In genomic region chr1:153308179-153308914, GRCm38 (mm10) we compare ENCODE assay signal across 9 mouse cellular contexts. TPM values are rescaled to one million over a fixed set of nuclear protein-coding genes. Genes with fewer than 3 reads are reported as not detected.
DNase-seq lines count a peak whose midpoint lies in the region; ATAC-seq and TF ChIP-seq lines count a peak whose summit lies in the region.
"Had no signal": no experiment of that assay in that cellular context is flagged by ENCODE, and none has a peak within 500 bp of the region (broad histone marks: within the 10 kb centered on the region; RNA-seq: fewer than 3 reads in every experiment).

No protein-coding gene starts in this region.

- no peaks in the 10 kb centered on the region for H3K36me3 ChIP-seq in lung, embryonic 14.5 days (ENCODE audit: insufficient read depth)
- H3K36me3 ChIP-seq in embryonic facial prominence, embryonic 10.5 days (replicated peaks) = 0 out of 2 replicates have a peak, but pooled peaks cover under 1% of the 10 kb centered on the region
- 0 out of 2 replicates have a peak, but pooled peaks cover 2% of the 10 kb centered on the region for H3K36me3 ChIP-seq in heart, embryonic 10.5 days
- H3K36me3 ChIP-seq in kidney, postnatal 0 days (ENCODE audit: insufficient read depth, low read length) = no peaks in the 10 kb centered on the region
- H3K36me3 ChIP-seq in stomach, postnatal 0 days (ENCODE audit: control insufficient read depth, insufficient read depth, low read length) = no peaks in the 10 kb centered on the region

- no peak for TF ChIP-seq POLR2A in lung, adult 2 months (IDR thresholded peaks at IDR 0.05; ENCODE audit: borderline replicate concordance, extremely low read depth, low read depth, low read length)

- DNase-seq in lung, embryonic 14.5 days = peak; percentile 80
- DNase-seq in lung, adult 2 months = no peak
- peak; percentile 16 for DNase-seq in embryonic facial prominence, embryonic 10.5 days (ENCODE audit: low spot score)
- no peak for DNase-seq in heart, embryonic 10.5 days (ENCODE audit: low spot score)
- no peak for DNase-seq in kidney, postnatal 0 days (ENCODE audit: low spot score)
- DNase-seq in lung, postnatal 14 days = peak; percentile 30
- DNase-seq in stomach, postnatal 0 days (ENCODE audit: low spot score) = peak; percentile 38
- no peak for DNase-seq in spleen, postnatal 14 days (ENCODE audit: low spot score in 2 of 2)

- peak; percentile 61 for ATAC-seq in lung, embryonic 14.5 days (ENCODE audit: insufficient read depth)
- ATAC-seq in kidney, postnatal 0 days (replicated peaks; ENCODE audit: low FRiP score, low read depth) = 0 out of 2 replicates have a peak, but pooled peaks have one; percentile 21
- ATAC-seq in stomach, postnatal 0 days (ENCODE audit: low FRiP score, low TSS enrichment) = peak; percentile 46; the same call in 1 of the 2 replicates
- ATAC-seq: Patski had no signal

- H3K9ac ChIP-seq in lung, embryonic 14.5 days = no peak overlapping the region
- H3K9ac ChIP-seq in kidney, postnatal 0 days (ENCODE audit: low read depth, low read length) = 0 out of 2 replicates have a peak overlapping the region, but pooled peaks have one; percentile 9
- no peak overlapping the region; the same call in none of the 2 replicates for H3K9ac ChIP-seq in stomach, postnatal 0 days (ENCODE audit: low read length)

- H3K27ac ChIP-seq in lung, embryonic 14.5 days (ENCODE audit: low read depth) = peak overlapping the region; percentile 81
- H3K27ac ChIP-seq in embryonic facial prominence, embryonic 10.5 days (replicated peaks) = no peak overlapping the region; the same call in none of the 2 replicates
- H3K27ac ChIP-seq in heart, embryonic 10.5 days = peak overlapping the region; percentile 78
- H3K27ac ChIP-seq in kidney, postnatal 0 days = peak overlapping the region; percentile 80
- H3K27ac ChIP-seq in stomach, postnatal 0 days (replicated peaks) = peak overlapping the region; percentile 87

- no peaks in the 10 kb centered on the region for H3K27me3 ChIP-seq in lung, embryonic 14.5 days (ENCODE audit: insufficient read depth, low read length)
- H3K27me3 ChIP-seq in embryonic facial prominence, embryonic 10.5 days (replicated peaks; ENCODE audit: low read depth, poor library complexity, severe bottlenecking) = no peaks in the 10 kb centered on the region
- H3K27me3 ChIP-seq in heart, embryonic 10.5 days (ENCODE audit: insufficient read depth, poor library complexity, severe bottlenecking) = no peaks in the 10 kb centered on the region
- H3K27me3 ChIP-seq in kidney, postnatal 0 days (ENCODE audit: insufficient read depth, low read length) = no peaks in the 10 kb centered on the region
- no peaks in the 10 kb centered on the region for H3K27me3 ChIP-seq in stomach, postnatal 0 days (ENCODE audit: control insufficient read depth, insufficient read depth, low read length)
- H3K27me3 ChIP-seq: Patski had no signal

- TF ChIP-seq CTCF in lung, embryonic 14.5 days (IDR thresholded peaks at IDR 0.05; ENCODE audit: low read depth) = no peak
- TF ChIP-seq CTCF in lung, adult 2 months (IDR thresholded peaks at IDR 0.05; ENCODE audit: insufficient read depth, low read length) = no peak
- TF ChIP-seq CTCF in kidney, postnatal 0 days (IDR thresholded peaks at IDR 0.05; ENCODE audit: low read depth) = no peak
- TF ChIP-seq CTCF in stomach, postnatal 0 days (IDR thresholded peaks at IDR 0.05; ENCODE audit: low read depth) = no peak

- peaks cover 25% of the 10 kb centered on the region for H3K4me1 ChIP-seq in lung, embryonic 14.5 days (ENCODE audit: insufficient read depth)
- H3K4me1 ChIP-seq in lung, adult 2 months (ENCODE audit: control insufficient read depth, insufficient read depth, low read length) = peaks cover 12% of the 10 kb centered on the region
- peaks cover 24% of the 10 kb centered on the region for H3K4me1 ChIP-seq in embryonic facial prominence, embryonic 10.5 days
- H3K4me1 ChIP-seq in heart, embryonic 10.5 days = peaks cover 41% of the 10 kb centered on the region
- H3K4me1 ChIP-seq in kidney, postnatal 0 days (replicated peaks; ENCODE audit: insufficient read depth, low read length) = peaks cover 22% of the 10 kb centered on the region
- H3K4me1 ChIP-seq in stomach, postnatal 0 days (replicated peaks; ENCODE audit: control insufficient read depth, insufficient read depth) = peaks cover 13% of the 10 kb centered on the region

- TF ChIP-seq EP300 in stomach, postnatal 0 days (optimal IDR thresholded peaks at IDR 0.05) = no peak

- H3K4me3 ChIP-seq in lung, embryonic 14.5 days (ENCODE audit: low read depth, low read length) = no peak overlapping the region
- no peak overlapping the region for H3K4me3 ChIP-seq in lung, adult 2 months (replicated peaks; ENCODE audit: extremely low read depth, low read depth, low read length)
- no peak overlapping the region for H3K4me3 ChIP-seq in embryonic facial prominence, embryonic 10.5 days
- no peak overlapping the region for H3K4me3 ChIP-seq in heart, embryonic 10.5 days
- H3K4me3 ChIP-seq in kidney, postnatal 0 days (replicated peaks; ENCODE audit: low read depth, low read length) = no peak overlapping the region
- no peak overlapping the region for H3K4me3 ChIP-seq in stomach, postnatal 0 days (ENCODE audit: low read depth, low read length)

- 30% methylated on average over 9 of the region's 9 CpGs for WGBS in lung, embryonic 14.5 days
- WGBS in lung, adult 2 months = 34% methylated on average over 9 of the region's 9 CpGs
- 68% methylated on average over 9 of the region's 9 CpGs for WGBS in embryonic facial prominence, embryonic 10.5 days
- 60% methylated on average over 9 of the region's 9 CpGs for WGBS in heart, embryonic 10.5 days
- WGBS in kidney, postnatal 0 days = 50% methylated on average over 9 of the region's 9 CpGs
- 23% methylated on average over 9 of the region's 9 CpGs for WGBS in stomach, postnatal 0 days

- peak overlapping the region; percentile 35; the same call in 1 of the 2 replicates for H3K4me2 ChIP-seq in lung, embryonic 14.5 days
- H3K4me2 ChIP-seq in kidney, postnatal 0 days (ENCODE audit: low read length) = peak overlapping the region; percentile 25
- H3K4me2 ChIP-seq in stomach, postnatal 0 days (replicated peaks; ENCODE audit: low read depth) = peak overlapping the region; percentile 40

- no peaks in the 10 kb centered on the region for H3K9me3 ChIP-seq in lung, embryonic 14.5 days (ENCODE audit: low read depth, low read length)
- no peaks in the 10 kb centered on the region for H3K9me3 ChIP-seq in embryonic facial prominence, embryonic 10.5 days
- no peaks in the 10 kb centered on the region for H3K9me3 ChIP-seq in heart, embryonic 10.5 days
- no peaks in the 10 kb centered on the region for H3K9me3 ChIP-seq in kidney, postnatal 0 days (replicated peaks; ENCODE audit: low read length)
- H3K9me3 ChIP-seq in stomach, postnatal 0 days (ENCODE audit: control insufficient read depth, low read length) = no peaks in the 10 kb centered on the region

RNA-seq across cellular contexts. Expression of gene Lamc1, which starts 24.2 kb away (rescaled TPM):
- 183 and 193 TPM in 2 replicates for polyA plus RNA-seq in lung, embryonic 14.5 days (2014; fragmentation: Nextera tagmentation; extraction: Ambion mirVana)
- polyA plus RNA-seq in lung, adult 2 months (2012; rRNA removed) = 101 and 116 TPM in 2 replicates
- 26.5 and 28.4 TPM in 2 replicates for polyA plus RNA-seq in embryonic facial prominence, embryonic 10.5 days (2016; fragmentation: Nextera tagmentation; extraction: Ambion mirVana)
- 62.6 and 85.3 TPM in 2 replicates for polyA plus RNA-seq in heart, embryonic 10.5 days (2016; fragmentation: Nextera tagmentation; extraction: Ambion mirVana)
- 106 and 107 TPM in 2 replicates for polyA plus RNA-seq in kidney, postnatal 0 days (2015; fragmentation: Nextera tagmentation; extraction: Ambion mirVana)
- polyA plus RNA-seq in stomach, postnatal 0 days (2015; fragmentation: Nextera tagmentation; extraction: Ambion mirVana) = 41.6 and 41.8 TPM in 2 replicates

Comparison
In these comparisons a context has a peak if more than half of its experiments do, and no peak if none do; other contexts are left out.
1. DNase-seq: peak in lung, embryonic 14.5 days (single experiment), embryonic facial prominence, embryonic 10.5 days (single experiment), lung, postnatal 14 days (single experiment) and stomach, postnatal 0 days (single experiment); none in lung, adult 2 months (single experiment), heart, embryonic 10.5 days (single experiment), kidney, postnatal 0 days (single experiment) and spleen, postnatal 14 days (0 of 2).
2. Peak in every context shown above with its lines, with median percentiles within 50 percentile points of each other: ATAC-seq and H3K4me2 ChIP-seq.